Mouse (Mus musculus): ENCODE results near the gene Sec22a.

DNA sequence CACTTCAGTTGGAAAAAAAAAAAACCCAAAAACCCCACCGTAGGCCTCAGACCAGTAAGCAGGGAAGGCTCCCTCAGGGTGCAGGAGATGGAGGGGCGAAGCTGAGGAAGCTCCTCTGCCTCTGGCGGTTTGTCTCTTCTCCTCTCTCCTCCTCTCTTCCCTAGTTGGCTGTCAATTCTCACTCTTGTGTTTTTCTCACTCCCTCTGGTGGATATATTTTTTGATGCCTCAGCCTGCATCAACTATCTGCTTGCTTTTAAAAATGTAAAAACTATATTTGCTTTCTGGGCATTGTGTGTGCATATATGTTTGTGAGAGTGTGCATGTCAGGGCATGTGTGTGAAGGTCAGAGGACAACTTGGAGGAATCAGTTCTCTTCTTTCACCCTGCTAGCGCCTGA, 91.3 kb downstream of the Sec22a start:
- TF ChIP-seq CTCF (IDR thresholded peaks at IDR 0.05 in 2 of 3, conservative IDR thresholded peaks at IDR 0.05 in 1 of 3; ENCODE audit: control insufficient read depth in 1 of 3, insufficient read depth in 1 of 3, low read depth in 2 of 3, low read length in 3 of 3, poor library complexity in 1 of 3, severe bottlenecking in 1 of 3) (no peak), EP300 (IDR thresholded peaks at IDR 0.05; ENCODE audit: low read depth in 1 of 2, low read length in 2 of 2) (no peak), RAD21 (IDR thresholded peaks at IDR 0.05; ENCODE audit: low read depth, low read length) (no peak), HCFC1 (IDR thresholded peaks at IDR 0.05; ENCODE audit: low read depth, low read length) (no peak), SIN3A (IDR thresholded peaks at IDR 0.05; ENCODE audit: low read length) (no peak), TAL1 (IDR thresholded peaks at IDR 0.05; ENCODE audit: low read length) (no peak), GATA1 (IDR thresholded peaks at IDR 0.05; ENCODE audit: low read depth, low read length) (no peak), BHLHE40 (IDR thresholded peaks at IDR 0.05; ENCODE audit: borderline replicate concordance, low read depth, low read length) (no peak)

Data from MEL (cell line).